Mouse (Mus musculus) cerebellum, postnatal 36 days (tissue): ENCODE measurements around the gene Fam198b.

Experiments used
- DNase-seq, 2 experiments: peaks; one replicate each; pipeline ENCODE4 v3.0.0; 2021 to 2022; ENCODE audit warnings: mixed read lengths in 2 of 2

Fam198b gene

GRCm38 (mm10) chr3:79886357-79887091, 2.2 kb downstream of the Fam198b start:
- no peak for DNase-seq

GRCm38 (mm10) chr3:79887161-79887855, 3.0 kb downstream of the Fam198b start:
- DNase-seq = no peak

DNA sequence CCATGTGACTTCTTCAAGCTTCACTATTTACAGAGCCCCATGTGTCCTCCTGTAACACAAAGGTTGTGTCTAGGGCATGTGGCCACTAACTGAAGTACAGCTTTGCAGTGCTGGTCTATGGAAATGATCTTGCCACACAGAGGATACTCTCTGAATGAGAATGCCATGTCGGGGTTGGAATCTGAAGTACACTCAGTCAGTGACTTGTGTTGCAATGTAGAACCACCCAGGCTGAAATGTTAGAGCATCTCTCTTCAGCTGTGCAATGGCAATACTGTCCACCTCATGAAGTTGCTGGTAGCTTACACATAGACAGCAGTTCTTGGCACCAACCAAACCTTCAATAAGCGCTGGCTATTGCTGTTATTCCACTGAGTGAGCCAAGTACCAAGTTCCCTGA, 3.6 kb downstream of the Fam198b start:
- no peak for DNase-seq

GRCm38 (mm10) chr3:79897534-79898370, 13.4 kb downstream of the Fam198b start:
- DNase-seq = no peak

DNA sequence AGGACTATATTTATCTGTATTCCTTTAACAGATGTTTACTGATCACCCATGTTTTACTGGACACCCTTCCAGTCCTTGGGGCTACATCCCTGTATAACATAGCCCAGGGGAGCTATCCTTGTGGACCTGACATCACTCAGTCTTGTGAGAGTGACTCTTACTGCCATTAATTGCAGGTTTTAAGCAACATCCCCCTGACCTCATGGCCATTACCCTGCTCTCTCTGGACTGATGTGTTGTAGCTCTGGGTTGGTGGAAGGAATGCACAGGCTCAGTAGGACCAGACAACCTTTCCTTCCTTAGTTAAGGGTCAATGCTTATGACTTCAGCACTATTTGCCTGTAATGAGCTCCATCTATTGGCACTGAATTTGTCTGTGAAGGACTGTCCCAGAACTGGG, 14.2 kb downstream of the Fam198b start:
- DNase-seq = no peak

GRCm38 (mm10) chr3:79899906-79900305, 15.6 kb downstream of the Fam198b start:
- no peak for DNase-seq

GRCm38 (mm10) chr3:79900502-79900901, 16.2 kb downstream of the Fam198b start:
- DNase-seq = no peak

GRCm38 (mm10) chr3:79901321-79901720, 17.0 kb downstream of the Fam198b start:
- no peak for DNase-seq

DNA sequence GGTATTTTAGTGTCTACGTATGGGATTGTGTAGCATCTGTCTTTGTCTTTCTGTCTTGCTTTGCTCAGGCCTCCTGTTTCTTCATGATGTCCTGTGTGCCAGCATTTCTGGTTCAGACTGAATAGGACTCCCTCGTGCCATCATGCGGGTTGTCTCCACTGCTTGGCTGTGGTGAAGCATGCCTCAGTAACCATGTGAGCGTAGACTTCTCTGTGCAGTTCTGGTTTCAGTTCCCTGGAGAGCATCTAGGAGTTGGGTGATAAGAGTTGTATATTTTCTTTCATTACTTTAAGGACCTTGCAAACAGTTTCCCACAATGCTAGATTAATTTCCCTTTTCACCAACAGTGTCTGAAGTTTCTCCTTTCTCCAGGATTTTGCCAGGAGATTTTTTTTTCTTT, 17.4 kb downstream of the Fam198b start:
- DNase-seq = no peak

DNA sequence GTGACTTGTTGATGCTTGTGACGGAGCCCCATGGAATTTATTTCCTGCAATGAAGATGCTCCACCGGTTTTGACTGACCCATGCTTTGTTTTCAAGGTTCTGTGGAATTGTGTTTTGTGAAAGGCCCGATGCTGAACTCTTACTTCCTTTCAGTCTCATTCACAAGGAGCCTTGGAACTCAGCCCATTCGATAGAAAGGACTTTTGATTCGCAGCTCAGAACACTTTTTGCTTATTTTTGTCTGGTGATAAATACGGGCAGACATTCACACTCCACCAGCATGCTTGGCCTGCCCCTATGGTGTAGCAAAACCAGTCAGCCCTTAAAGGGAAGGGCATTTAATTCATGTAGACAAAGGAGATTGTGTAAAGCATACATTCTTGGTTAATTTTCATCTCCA, 19.5 kb downstream of the Fam198b start:
- no peak for DNase-seq

- no peak for DNase-seq
These were observed 20.0 kb downstream of the Fam198b start for GRCm38 (mm10) chr3:79904238-79904757.

GRCm38 (mm10) chr3:79905397-79905796, 21.1 kb downstream of the Fam198b start:
- DNase-seq = no peak

DNA sequence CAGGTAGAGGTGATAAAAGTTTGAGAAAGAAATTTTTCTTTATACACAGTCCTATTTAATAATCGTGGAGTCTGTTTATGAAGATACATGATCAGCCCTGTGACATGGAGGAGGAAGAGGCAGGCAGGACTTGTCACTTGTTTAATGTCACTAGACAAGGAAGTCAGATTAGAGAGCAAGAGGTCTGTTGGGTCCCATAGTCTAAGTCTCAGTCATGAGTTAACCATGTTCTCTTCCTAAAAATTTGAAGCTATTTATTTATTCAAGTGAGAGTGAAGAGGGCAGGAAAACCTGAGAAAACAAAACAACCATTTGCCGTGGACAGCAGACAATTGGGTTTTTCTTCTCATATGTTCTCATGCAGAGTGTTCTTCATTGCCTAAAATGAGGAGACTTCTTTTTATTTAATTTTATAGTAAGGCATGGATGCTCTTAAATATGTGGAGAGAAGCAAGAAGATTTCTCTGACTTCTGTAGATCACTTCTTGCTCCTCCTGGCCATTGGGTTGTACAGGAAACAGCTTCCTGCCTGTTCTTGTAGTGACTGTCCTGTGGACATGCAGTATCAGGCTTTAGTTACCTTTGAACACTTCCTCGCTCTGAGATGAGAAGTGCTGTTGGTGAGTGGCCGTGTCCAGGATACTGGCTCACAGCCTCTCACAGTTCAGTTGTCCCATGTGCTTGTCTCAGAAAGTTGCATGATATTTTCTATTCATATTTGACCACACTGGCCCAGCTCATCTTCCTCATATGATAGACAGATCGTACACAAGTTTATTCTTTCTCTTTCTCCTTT, 22.1 kb downstream of the Fam198b start:
- DNase-seq = no peak

DNA sequence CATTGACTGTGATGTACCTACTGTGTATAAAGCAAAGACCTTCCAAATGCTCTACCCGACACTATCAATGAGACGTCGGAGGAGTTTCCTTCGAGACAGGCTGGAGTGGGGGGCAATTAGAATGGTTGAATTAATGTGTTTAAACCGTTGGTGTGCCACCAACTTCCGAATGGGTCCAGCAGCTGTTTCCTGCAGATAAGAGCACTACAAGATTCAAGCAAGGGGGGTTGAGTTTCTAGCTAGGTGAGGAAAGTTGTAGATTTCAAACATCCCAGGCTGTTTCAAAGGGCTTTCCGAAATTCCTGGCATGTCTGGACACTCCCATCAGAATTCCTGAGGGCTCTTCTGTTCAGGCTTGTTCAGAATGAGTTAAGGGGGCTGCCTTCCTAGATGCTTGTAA, 22.9 kb downstream of the Fam198b start:
- DNase-seq = no peak

DNA sequence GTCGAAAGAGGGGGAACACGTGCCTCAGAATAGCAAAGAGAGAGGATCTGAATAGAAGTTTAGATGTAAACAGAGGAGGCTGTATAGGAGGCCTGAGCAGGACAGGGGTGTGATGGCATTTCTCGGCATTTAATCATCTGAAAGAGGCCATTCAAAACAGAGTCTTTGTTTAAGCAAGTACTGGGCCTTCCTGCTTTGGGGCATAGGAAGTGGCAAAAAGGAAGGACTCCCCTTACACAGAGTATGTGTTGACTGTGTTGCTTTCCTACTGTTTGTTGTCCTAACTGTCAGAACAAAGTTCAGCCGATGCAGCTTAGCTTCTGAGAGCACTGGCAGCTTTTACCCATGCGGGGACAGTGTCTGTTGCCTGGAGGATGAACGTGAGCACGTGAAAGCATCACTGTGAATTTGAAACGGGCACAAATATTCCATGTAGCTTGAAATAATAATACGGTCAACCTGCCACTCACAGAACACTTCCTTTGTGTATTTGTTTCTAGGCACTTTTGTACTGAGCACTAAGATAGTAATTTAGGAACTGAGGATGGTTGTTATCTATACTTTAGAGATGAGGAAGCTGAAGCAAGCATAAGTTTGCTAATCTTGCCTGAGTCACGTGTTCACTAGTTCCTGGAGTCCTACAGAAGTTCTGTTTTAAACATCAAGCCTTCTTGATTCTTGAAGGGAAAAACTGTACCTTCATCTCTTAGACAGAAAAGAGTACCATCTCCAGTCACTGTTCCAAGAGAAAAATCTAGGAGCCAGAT, 26.2 kb downstream of the Fam198b start:
- DNase-seq = no peak

GRCm38 (mm10) chr3:79911166-79911565, 26.8 kb downstream of the Fam198b start:
- DNase-seq = no peak

GRCm38 (mm10) chr3:79914012-79914411, 29.7 kb downstream of the Fam198b start:
- no peak for DNase-seq

- no peak for DNase-seq
These were observed 31.9 kb downstream of the Fam198b start for GRCm38 (mm10) chr3:79916185-79916584.

DNA sequence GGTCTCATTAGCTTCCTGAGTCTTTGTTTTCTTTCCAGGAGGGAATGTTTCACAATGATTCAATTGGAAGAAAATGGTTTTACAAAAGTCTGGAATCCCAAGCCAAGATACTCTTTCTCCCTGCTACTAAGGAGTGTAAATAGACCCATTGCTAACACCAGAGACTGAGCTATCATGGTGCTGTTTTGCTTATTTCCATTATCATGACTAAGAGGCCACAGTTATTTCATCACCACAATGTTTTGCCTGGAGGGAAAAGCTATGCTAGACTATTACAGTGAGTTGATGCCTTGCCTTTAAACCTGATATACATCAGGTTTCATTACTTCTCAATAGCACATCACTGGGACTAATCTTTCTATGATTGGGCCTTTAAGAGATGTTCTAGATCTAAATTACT, 34.4 kb downstream of the Fam198b start:
- DNase-seq = no peak

DNA sequence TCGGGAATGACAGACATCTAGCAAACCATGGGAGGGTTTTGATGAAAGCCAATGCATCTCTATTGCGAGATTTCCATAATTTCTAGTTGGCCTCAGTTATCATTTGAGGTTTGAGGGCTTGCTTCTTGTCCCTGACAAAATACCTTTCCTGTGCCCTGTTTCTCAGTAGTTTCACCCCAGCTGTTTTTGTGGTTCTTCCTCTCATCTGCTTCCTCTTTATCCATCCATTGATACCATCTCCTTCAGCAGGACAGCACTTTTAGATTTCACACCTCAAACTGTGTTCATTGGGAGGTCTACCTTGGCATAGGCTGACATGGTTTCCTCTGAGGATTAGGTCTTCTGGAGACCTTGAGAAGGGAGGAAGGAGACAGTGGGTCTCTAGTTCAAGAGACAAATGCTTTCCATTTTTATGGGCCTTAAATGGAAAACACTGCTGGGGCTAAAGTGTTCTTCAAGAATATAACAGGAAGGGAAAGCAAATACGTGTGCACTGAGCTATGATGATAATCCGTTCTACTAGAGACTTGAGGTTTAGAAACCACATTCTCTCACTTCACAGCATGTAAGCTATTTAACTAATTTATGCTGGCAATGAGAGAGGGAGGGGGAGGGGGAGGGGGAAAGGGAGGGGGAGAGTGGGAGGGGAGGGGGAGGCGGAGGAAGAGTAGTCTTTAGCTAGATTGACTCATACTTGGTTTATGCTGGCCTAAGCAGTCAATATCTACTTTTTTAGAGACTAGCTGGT, 41.8 kb downstream of the Fam198b start:
- DNase-seq = no peak

- no peak for DNase-seq
These were observed 42.7 kb downstream of the Fam198b start for GRCm38 (mm10) chr3:79927050-79927449.
